ENCODE assay signal across 18 mouse cellular contexts in genomic region chr16:8717744-8718143, GRCm38 (mm10). TPM values are rescaled to one million over a fixed set of nuclear protein-coding genes. Genes with fewer than 3 reads are reported as not detected.
DNase-seq lines count a peak whose midpoint lies in the region; ATAC-seq lines count a peak whose summit lies in the region.
"Had no signal": no experiment of that assay in that cellular context is flagged by ENCODE, and none has a peak within 500 bp of the region (broad histone marks: within the 10 kb centered on the region; RNA-seq: fewer than 3 reads in every experiment).

No protein-coding gene starts in this region.

- ATAC-seq in inflammation-experienced regulatory T-cells, adult 6 months = no peak
- no peak for ATAC-seq in frontal cortex, adult (ENCODE audit: low TSS enrichment)
- ATAC-seq: hindbrain, postnatal 0 days; midbrain, embryonic 16.5 days had no signal

- peak; percentile 32 to 50 for DNase-seq in kidney, postnatal 4 days
- DNase-seq in kidney, adult 9 months = no peak
- peak; percentile 38 to 43 for DNase-seq in B cell, adult 2 months
- peak; percentile 64 for DNase-seq in ZHBTc4 (ENCODE audit: low read depth, low spot score)
- DNase-seq in induced T-regulatory cell, adult 2 months (ENCODE audit: low read depth) = peak; percentile 49
- DNase-seq in spleen, postnatal 4 days (ENCODE audit: low spot score in 2 of 2) = no peak
- DNase-seq: cerebellum, adult 18-20 months; heart, adult 11 months; layer of hippocampus, adult 9-11 months; spleen, adult 18-20 months had no signal

RNA-seq across cellular contexts. Expression of gene Gm5767, which starts 37.2 kb away (rescaled TPM):
- polyA plus RNA-seq in inflammation-experienced regulatory T-cells, adult 6 months (2017; shearing (Covaris generic)) = not detected
- polyA plus RNA-seq: heart, embryonic 16.5 days; hindbrain, postnatal 0 days; kidney, embryonic 16.5 days; liver, embryonic 15.5 days; midbrain, embryonic 16.5 days; neural tube, embryonic 13.5 days had no signal

RNA-seq across cellular contexts. Expression of gene Carhsp1, which starts 45.8 kb away (rescaled TPM):
- polyA plus RNA-seq in inflammation-experienced regulatory T-cells, adult 6 months (2017; shearing (Covaris generic)) = 10 to 100 TPM; 14.0 to 53.9 (median 14.9) TPM

Comparison
In these comparisons a context has a peak if more than half of its experiments do, and no peak if none do; other contexts are left out.
1. DNase-seq: peak in kidney, postnatal 4 days (2 of 2), B cell, adult 2 months (2 of 2), ZHBTc4 (single experiment) and induced T-regulatory cell, adult 2 months (single experiment); none in kidney, adult 9 months (single experiment) and spleen, postnatal 4 days (0 of 2).